Mouse (Mus musculus): ENCODE data around the gene Tbck. TPM values are rescaled to one million over a fixed set of nuclear protein-coding genes. Genes with fewer than 3 reads are reported as not detected.

The Tbck gene
- polyA plus RNA-seq, 1 experiment from 2014 or later = 21.2 TPM

GRCm38 (mm10) chr3:132781103-132781502 is 97.2 kb downstream of the Tbck start:
- WGBS = 100% methylated on average over 2 of the region's 2 CpGs
- DNase-seq (ENCODE audit: extremely low spot score, low spot score) = no peak
- Histone ChIP-seq H3K27ac (no peak overlapping the region), H3K9me3 (no peaks in the 10 kb centered on the region), H3K36me3 (replicated peaks) (no peaks in the 10 kb centered on the region; the same call in 1 of the 2 replicates), H3K27me3 (ENCODE audit: poor library complexity, severe bottlenecking) (no peaks in the 10 kb centered on the region), H3K4me3 (no peak overlapping the region), H3K4me1 (peaks cover 7% of the 10 kb centered on the region)

- H3K36me3 ChIP-seq (replicated peaks) = no peaks in the 10 kb centered on the region; the same call in 1 of the 2 replicates
- WGBS = 93% methylated on average over 1 of the region's 1 CpGs
- H3K9me3 ChIP-seq = no peaks in the 10 kb centered on the region
- H3K27me3 ChIP-seq (ENCODE audit: poor library complexity, severe bottlenecking) = no peaks in the 10 kb centered on the region
- H3K27ac ChIP-seq = no peak overlapping the region
- H3K4me1 ChIP-seq = peaks cover 7% of the 10 kb centered on the region
- no peak for DNase-seq (ENCODE audit: extremely low spot score, low spot score)
- no peak overlapping the region for H3K4me3 ChIP-seq
These were observed 99.1 kb downstream of the Tbck start for GRCm38 (mm10) chr3:132783087-132783486.

GRCm38 (mm10) chr3:132784732-132785131 is 100.8 kb downstream of the Tbck start:
- WGBS = 95% methylated on average over 6 of the region's 6 CpGs
- Histone ChIP-seq H3K4me1 (peaks cover 7% of the 10 kb centered on the region), H3K9me3 (no peaks in the 10 kb centered on the region), H3K27me3 (ENCODE audit: poor library complexity, severe bottlenecking) (no peaks in the 10 kb centered on the region), H3K36me3 (replicated peaks) (no peaks in the 10 kb centered on the region; the same call in 1 of the 2 replicates), H3K4me3 (no peak overlapping the region), H3K27ac (no peak overlapping the region)
- DNase-seq (ENCODE audit: extremely low spot score, low spot score) = no peak

- Histone ChIP-seq H3K27ac (no peak overlapping the region), H3K27me3 (ENCODE audit: poor library complexity, severe bottlenecking) (no peaks in the 10 kb centered on the region), H3K4me3 (no peak overlapping the region), H3K36me3 (replicated peaks) (no peaks in the 10 kb centered on the region; the same call in 1 of the 2 replicates), H3K9me3 (no peaks in the 10 kb centered on the region), H3K4me1 (no peaks in the 10 kb centered on the region)
- 92% methylated on average over 3 of the region's 3 CpGs for WGBS
- no peak for DNase-seq (ENCODE audit: extremely low spot score, low spot score)
These were observed 102.7 kb downstream of the Tbck start for GRCm38 (mm10) chr3:132786690-132787089.

GRCm38 (mm10) chr3:132787775-132788174 is 103.8 kb downstream of the Tbck start:
- WGBS = 94% methylated on average over 4 of the region's 4 CpGs
- H3K4me1 ChIP-seq = no peaks in the 10 kb centered on the region
- no peaks in the 10 kb centered on the region; the same call in 1 of the 2 replicates for H3K36me3 ChIP-seq (replicated peaks)
- no peaks in the 10 kb centered on the region for H3K27me3 ChIP-seq (ENCODE audit: poor library complexity, severe bottlenecking)
- H3K9me3 ChIP-seq = no peaks in the 10 kb centered on the region
- H3K4me3 ChIP-seq = no peak overlapping the region
- no peak for DNase-seq (ENCODE audit: extremely low spot score, low spot score)
- H3K27ac ChIP-seq = no peak overlapping the region

- no peaks in the 10 kb centered on the region for H3K9me3 ChIP-seq
- no peaks in the 10 kb centered on the region for H3K27me3 ChIP-seq (ENCODE audit: poor library complexity, severe bottlenecking)
- H3K36me3 ChIP-seq (replicated peaks) = peaks cover 5% of the 10 kb centered on the region; the same call in 1 of the 2 replicates
- no peak overlapping the region for H3K4me3 ChIP-seq
- no peaks in the 10 kb centered on the region for H3K4me1 ChIP-seq
- WGBS = 94% methylated on average over 4 of the region's 4 CpGs
- H3K27ac ChIP-seq = no peak overlapping the region
- DNase-seq (ENCODE audit: extremely low spot score, low spot score) = no peak
These were observed 107.2 kb downstream of the Tbck start for GRCm38 (mm10) chr3:132791140-132791539.

- 92% methylated on average over 1 of the region's 1 CpGs for WGBS
- no peak overlapping the region for H3K27ac ChIP-seq
- no peaks in the 10 kb centered on the region for H3K9me3 ChIP-seq
- H3K36me3 ChIP-seq (replicated peaks) = peaks cover 29% of the 10 kb centered on the region
- no peaks in the 10 kb centered on the region for H3K4me1 ChIP-seq
- no peak overlapping the region for H3K4me3 ChIP-seq
- no peaks in the 10 kb centered on the region for H3K27me3 ChIP-seq (ENCODE audit: poor library complexity, severe bottlenecking)
- DNase-seq (ENCODE audit: extremely low spot score, low spot score) = no peak
These were observed 116.3 kb downstream of the Tbck start for GRCm38 (mm10) chr3:132800196-132800595.

- no peak overlapping the region for H3K4me3 ChIP-seq
- no peak for DNase-seq (ENCODE audit: extremely low spot score, low spot score)
- H3K9me3 ChIP-seq = no peaks in the 10 kb centered on the region
- peaks cover 18% of the 10 kb centered on the region for H3K36me3 ChIP-seq (replicated peaks)
- WGBS = 87% methylated on average over 3 of the region's 3 CpGs
- H3K27ac ChIP-seq = no peak overlapping the region
- H3K4me1 ChIP-seq = no peaks in the 10 kb centered on the region
- no peaks in the 10 kb centered on the region for H3K27me3 ChIP-seq (ENCODE audit: poor library complexity, severe bottlenecking)
These were observed 118.0 kb downstream of the Tbck start for GRCm38 (mm10) chr3:132801910-132802309.

GRCm38 (mm10) chr3:132807888-132808579 is 124.1 kb downstream of the Tbck start:
- WGBS = 84% methylated on average over 2 of the region's 2 CpGs
- Histone ChIP-seq H3K4me3 (no peak overlapping the region), H3K9me3 (no peaks in the 10 kb centered on the region), H3K36me3 (replicated peaks) (peaks cover 5% of the 10 kb centered on the region), H3K27me3 (ENCODE audit: poor library complexity, severe bottlenecking) (no peaks in the 10 kb centered on the region), H3K4me1 (no peaks in the 10 kb centered on the region), H3K27ac (no peak overlapping the region)
- no peak for DNase-seq (ENCODE audit: extremely low spot score, low spot score)

- H3K27ac ChIP-seq = no peak overlapping the region
- H3K4me1 ChIP-seq = no peaks in the 10 kb centered on the region
- no peak for DNase-seq (ENCODE audit: extremely low spot score, low spot score)
- H3K4me3 ChIP-seq = no peak overlapping the region
- no peaks in the 10 kb centered on the region for H3K27me3 ChIP-seq (ENCODE audit: poor library complexity, severe bottlenecking)
- H3K9me3 ChIP-seq = no peaks in the 10 kb centered on the region
- 0 out of 2 replicates have a peak, but pooled peaks cover 2% of the 10 kb centered on the region for H3K36me3 ChIP-seq (replicated peaks)
- WGBS = 93% methylated on average over 3 of the region's 3 CpGs
These were observed 125.0 kb downstream of the Tbck start for GRCm38 (mm10) chr3:132808951-132809350.

GRCm38 (mm10) chr3:132811791-132812190 is 127.8 kb downstream of the Tbck start:
- 82% methylated on average over 5 of the region's 5 CpGs for WGBS
- Histone ChIP-seq H3K27ac (no peak overlapping the region), H3K4me1 (no peaks in the 10 kb centered on the region), H3K36me3 (replicated peaks) (0 out of 2 replicates have a peak, but pooled peaks cover 2% of the 10 kb centered on the region), H3K4me3 (no peak overlapping the region), H3K27me3 (ENCODE audit: poor library complexity, severe bottlenecking) (no peaks in the 10 kb centered on the region), H3K9me3 (no peaks in the 10 kb centered on the region)
- DNase-seq (ENCODE audit: extremely low spot score, low spot score) = no peak

GRCm38 (mm10) chr3:132812356-132812755 is 128.4 kb downstream of the Tbck start:
- H3K36me3 ChIP-seq (replicated peaks) = 0 out of 2 replicates have a peak, but pooled peaks cover under 1% of the 10 kb centered on the region
- H3K9me3 ChIP-seq = no peaks in the 10 kb centered on the region
- H3K27ac ChIP-seq = no peak overlapping the region
- no peaks in the 10 kb centered on the region for H3K4me1 ChIP-seq
- no peak for DNase-seq (ENCODE audit: extremely low spot score, low spot score)
- H3K4me3 ChIP-seq = no peak overlapping the region
- WGBS = 92% methylated on average over 5 of the region's 5 CpGs
- H3K27me3 ChIP-seq (ENCODE audit: poor library complexity, severe bottlenecking) = no peaks in the 10 kb centered on the region

GRCm38 (mm10) chr3:132813147-132813546 is 129.2 kb downstream of the Tbck start:
- Histone ChIP-seq H3K9me3 (no peaks in the 10 kb centered on the region), H3K4me1 (no peaks in the 10 kb centered on the region), H3K36me3 (replicated peaks) (no peaks in the 10 kb centered on the region), H3K27me3 (ENCODE audit: poor library complexity, severe bottlenecking) (no peaks in the 10 kb centered on the region), H3K27ac (no peak overlapping the region), H3K4me3 (no peak overlapping the region)
- 92% methylated on average over 3 of the region's 3 CpGs for WGBS
- no peak for DNase-seq (ENCODE audit: extremely low spot score, low spot score)
